Mouse (Mus musculus) granulocyte monocyte progenitor cell, adult 5-6 weeks (primary cell): Measurements from ENCODE around the gene Faap100. TPM values are rescaled to one million over a fixed set of nuclear protein-coding genes. Genes with fewer than 3 reads are reported as not detected.

Experiments used
- ATAC-seq: replicated peaks from 2 replicates; pipeline ENCODE4 v1.8.0; 2016; ENCODE audit warnings: mild to moderate bottlenecking, moderate TSS enrichment, inconsistent platforms; ENCODE audit not compliant: poor library complexity, severe bottlenecking
- total RNA-seq, 2 experiments: library from RNA; stranded (forward) in 1 of 2; stranded (reverse) in 1 of 2; fragments of 200-712, 200-1000 nt in 1 of 2; fragments of >200 nt in 1 of 2; fragmentation: Nextera tagmentation in 1 of 2; gene quantifications; 2 replicates each; pipeline ENCODE4 v1.2.3; 2014 to 2017

Gene Faap100
- total RNA-seq, 2 experiments from 2014 or later: 8.3 to 12.9 TPM

DNA sequence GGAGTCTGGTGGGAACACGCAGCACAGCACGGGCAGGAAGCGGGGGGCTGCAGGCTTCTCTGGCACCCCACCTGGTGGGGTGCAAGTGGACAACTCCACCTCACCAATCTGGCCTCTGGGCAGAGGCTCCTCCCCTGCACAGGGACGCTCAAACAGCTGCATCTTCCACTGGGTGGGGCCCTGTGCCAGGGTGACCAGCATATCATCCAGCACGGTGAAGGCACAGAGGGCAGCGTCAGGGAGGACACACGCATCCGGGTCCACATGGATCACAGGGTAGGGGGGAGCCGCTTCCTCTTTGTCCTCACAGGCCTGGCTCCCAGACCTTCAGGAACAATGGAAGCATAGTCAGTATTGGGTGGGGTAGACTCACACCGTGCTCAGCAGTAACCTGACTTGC is 1.2 kb downstream of the Faap100 start:
- ATAC-seq: peak; percentile 13; the same call in 1 of the 2 replicates

DNA sequence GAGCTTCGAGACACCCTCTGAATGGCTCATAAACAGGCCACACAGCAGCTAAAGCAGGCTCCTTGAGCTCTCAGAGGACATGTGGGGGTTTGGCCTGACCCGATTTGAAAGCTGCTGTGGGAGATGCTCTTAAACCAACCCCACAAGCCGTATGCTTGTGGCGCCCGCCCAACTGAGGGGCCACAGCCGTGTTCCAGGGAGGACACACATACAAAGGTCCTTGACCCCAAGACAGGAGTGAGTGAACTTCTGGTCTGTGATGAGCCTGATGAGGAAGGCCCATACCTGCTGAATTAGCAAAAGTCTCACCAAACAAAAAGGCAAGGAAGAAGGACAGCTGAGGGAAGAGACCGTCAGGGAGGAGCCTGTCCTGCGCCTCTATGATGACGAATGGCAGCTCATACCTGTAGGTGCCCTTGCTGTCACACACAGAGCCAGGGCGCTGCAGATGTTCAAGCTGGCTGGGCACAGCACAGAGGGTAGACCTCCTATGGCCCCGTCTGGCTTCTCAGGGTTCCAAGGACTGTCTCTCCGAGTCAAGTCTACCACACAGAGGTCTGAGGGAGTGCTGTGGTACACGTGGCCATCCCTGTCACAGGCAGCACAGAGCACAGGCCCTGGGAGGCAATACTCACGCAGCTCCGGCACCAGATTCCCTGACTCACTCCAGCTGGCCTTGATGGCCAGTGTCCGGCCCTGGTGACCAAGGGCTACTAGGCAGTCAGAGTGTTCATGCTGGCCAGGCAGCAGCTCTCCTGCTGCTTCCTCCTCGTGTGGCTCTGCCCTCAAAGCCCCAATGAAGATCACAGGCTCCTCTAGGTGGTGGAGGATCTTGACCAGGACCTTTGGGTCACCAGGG is 2.0 kb downstream of the Faap100 start:
- ATAC-seq: no peak

DNA sequence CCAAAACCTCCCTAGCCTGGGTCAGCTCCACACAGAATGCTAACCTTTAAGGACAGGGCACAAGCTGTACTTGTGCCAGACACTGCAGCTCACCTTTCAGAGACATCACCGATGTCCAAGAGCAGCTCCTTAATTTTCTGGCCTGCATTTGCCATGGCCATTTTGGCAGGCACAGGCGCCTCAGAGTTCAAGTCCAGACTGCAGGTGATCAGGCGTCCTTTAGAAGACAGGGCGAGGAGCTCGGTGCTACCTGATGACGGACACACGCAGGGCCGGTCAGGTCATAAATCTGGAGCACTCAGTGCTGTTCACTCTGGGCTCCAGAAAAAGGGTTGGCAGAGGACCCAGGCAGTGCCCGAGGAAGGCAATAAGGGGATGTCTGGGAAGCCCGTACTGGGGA is 3.2 kb downstream of the Faap100 start:
- ATAC-seq: no peak

DNA sequence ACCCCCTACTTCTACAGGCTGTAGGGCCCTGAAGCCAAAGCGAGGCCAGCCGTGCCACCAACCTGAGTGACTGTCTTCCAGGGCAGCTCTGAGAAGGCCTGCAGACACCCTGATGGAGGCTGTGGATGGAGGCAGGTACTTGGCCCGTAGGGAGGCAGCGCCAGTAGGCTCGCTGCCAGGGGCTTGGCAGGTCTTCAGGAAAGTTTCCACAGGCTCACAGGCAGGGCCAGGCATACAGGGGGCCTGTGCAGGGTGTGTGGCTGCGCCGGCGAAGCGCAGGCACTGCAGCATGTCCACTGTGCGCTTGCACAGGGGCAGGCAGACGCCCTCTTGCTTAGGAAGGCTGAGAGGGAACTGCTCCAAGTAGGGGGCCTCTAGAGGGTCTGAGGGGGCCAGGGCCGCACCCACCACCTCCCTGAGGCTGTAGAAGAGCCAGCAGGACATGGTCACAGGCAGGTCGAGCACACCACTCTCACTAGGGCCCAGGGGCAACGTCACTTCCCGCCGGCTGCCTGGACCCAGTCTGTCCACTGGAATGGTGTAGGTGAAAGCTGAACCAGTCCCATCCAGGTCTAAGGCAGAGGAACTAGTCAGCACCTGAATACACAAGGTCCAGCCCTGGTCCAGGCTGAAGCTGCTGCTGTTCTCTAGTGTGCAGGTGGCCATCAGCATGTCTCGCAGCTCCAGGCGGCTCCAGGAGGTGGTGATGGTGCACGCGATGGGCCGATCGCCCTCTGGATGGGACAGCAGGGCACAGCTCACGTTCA is 4.6 kb downstream of the Faap100 start:
- no peak for ATAC-seq

DNA sequence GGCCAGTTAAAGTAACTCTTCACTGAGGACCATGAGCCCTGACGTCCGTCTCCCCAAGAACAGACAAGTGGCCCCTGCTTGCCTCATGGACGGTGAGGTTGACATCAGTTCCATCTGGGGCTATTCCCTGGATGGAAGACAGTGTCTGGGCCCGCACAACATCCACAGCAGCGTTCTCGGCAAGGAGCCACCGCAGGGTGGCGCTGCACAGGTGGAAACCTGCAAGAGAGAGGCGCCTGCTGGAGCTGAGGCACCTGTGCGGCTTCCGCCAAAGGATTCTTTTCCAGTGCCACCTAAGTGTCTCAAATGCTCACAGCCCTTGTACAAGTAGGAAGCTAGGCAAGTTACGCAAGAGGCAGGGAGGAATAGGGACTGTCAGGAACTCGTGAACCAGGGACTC is 5.5 kb downstream of the Faap100 start:
- ATAC-seq: no peak

DNA sequence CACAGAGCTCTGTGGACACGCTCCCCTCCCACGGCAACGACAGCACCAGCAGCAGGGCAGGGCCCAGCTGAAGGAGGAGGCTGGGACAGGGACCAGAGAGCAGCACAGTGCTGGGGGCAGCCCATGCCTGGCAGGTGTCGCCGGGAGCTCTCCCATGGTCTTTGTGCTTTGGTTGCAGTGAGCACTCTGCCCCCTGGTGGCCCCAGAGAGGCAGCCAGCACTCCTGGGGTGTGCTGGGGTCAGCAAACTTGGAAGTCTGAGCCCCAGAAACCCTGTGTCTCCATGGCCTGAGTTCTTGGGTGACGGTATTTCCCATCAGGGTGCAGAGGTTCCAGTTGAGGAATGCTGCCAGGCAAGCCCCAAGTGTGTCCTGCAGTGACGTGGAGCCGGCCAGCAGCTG is 8.9 kb downstream of the Faap100 start:
- ATAC-seq: peak; percentile 66

DNA sequence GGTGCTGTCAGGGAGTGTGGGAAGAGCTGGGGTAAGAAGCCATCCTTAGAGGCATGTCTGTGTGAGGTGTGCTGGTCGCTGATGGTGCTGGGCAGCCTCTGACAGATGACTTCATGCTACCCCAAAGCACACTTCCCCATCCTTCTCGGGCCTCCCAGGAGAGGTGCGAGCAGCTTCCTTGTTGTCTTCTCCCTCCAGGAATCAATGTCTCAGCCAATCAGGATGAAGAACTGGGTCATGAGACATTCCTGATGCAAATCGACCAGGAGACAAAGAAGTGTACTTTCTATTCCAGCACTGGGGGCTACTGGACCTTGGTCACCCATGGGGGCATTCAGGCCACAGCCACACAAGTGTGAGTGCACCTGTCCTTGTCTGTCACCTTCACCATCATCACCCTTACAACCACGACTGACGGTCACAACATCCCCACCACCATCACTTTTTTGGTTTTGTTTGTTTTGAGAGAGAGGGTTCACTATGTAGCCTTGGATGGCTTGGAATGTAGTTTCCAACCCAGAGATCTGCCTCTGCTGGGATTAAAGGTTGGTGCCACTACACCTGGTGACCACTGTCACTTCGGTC is 12.0 kb downstream of the Faap100 start:
- no peak for ATAC-seq

DNA sequence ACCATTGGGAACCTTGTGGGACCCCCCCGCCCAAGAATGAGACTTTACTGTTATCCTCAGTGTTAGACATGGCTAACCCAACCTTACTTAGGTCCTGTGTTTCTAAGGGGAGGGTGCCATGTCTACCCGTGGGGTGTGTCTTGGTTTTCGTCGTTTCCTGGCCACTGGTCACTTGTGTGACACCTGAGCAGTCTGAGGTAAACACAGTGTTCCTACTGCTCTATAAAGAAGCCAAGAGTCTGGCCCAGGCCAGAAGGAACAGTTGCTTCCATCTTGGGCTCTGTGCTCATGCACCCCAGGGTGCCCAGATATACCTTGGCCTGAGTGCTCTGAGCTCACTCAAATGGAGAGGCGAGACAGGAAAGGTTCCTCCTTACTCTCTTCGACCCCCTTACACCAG is 15.7 kb downstream of the Faap100 start:
- ATAC-seq: no peak

DNA sequence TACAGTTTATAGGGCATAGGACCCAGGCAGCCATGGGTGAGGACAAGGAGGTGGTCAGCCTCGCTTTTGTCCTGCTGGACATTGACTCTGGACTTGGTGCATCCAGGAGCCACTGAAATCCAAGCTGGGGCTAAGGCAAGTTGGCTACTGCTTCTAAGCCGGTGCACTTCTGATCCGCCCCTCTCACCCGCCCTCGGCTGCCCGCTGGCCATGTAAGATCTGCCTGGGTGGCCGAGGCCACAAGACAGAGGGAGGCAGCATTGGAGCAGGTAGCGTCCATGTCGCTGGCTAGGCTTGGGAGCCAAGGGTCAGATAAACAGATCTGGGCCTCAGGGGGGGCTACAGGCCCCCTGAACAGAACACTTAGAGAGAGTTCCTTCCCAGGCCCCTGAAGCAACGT is 17.3 kb downstream of the Faap100 start, which contains the start of gene Fscn2:
Gene Fscn2, plus strand, starts transcription at position 240 of the 400 bp plus-strand sequence.
- no peak for ATAC-seq

DNA sequence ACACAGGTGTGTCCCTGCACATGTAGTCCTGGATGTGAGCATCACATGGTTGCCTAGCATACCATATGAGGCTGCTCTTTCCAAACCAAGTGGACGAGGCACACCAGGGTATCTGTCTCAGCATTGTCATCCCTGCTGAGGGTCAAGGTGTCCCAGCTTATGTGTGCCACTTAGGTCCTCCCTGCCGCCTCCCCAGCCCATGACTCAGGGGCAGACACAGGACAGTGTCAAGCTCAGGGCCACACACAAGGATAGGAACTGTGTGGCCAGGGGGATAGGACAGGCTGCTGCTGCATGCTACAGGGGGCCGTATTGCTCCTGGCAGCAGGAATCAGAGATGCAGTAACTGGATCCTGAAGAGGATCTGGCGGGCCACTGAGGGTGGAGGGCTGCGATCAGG is 17.8 kb downstream of the Faap100 start:
- no peak for ATAC-seq

DNA sequence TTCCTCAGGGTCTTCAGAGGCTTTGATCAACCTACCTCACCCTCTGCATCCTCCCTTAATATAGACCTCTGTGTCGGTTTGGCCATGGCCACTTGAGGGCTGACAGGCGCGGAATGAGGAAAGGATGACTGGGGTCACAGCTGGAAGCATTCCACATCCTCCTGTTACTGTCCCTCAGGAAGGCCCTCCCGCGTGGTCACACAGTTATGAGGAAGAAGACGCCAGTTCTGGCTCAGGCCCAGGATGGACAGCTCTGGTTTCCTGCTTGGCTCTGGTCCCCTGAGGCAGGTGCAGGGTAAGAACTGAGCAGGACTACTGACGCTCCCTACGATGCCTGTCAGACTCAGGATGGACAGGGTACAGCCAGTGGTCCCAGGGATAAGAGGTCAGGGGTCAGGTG is 18.5 kb downstream of the Faap100 start:
- peak; percentile 48 for ATAC-seq

DNA sequence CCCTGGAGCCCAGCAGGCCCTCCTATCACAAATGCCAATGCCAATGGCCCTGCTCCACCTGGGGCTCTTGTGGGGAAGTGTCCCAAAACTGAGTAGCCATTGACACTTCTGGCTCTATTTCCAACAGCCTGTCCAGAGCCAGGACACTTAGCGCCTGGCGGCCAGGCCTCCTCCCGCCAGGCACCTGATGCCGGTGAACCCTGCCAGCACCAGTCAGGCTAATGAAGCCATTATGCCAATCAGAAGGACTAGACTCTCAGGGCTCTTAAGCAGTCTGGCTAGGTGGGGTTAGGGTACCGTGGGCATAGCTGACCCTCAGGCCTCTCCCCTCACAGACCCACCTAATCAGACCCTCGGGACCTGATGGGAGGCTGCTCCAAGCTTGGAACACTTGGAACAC is 19.2 kb downstream of the Faap100 start:
- ATAC-seq: no peak

DNA sequence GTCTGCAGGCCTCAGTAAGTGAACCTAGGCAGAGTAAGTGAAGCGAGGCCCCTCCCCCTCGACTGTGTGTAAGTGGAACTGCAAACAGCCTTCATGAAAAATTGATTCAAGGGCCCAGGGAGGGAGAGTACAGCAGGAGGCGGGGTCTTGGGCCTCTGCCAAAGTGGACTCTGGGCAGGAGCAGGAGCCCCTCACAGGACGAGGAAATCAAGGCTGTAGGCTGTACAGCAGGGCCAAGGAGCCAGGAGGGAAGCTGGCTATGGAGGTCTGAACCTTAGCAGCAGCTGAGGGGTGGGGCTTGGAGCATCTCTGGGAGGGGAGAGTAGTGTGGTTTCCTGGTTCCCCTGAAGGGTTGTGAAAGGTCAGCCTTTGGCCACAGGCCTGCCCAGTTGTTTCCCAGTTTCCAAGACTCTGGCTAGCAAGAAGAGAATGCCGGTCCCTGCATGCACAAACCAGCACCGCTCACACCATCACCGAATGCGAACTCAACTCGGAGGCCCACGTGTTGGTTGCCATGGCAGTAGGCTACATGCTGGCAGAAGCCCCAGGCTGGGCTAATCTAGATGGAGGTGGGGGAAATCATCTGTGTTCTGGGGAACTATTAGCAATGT is 20.7 kb downstream of the Faap100 start:
- peak; percentile 48 for ATAC-seq

DNA sequence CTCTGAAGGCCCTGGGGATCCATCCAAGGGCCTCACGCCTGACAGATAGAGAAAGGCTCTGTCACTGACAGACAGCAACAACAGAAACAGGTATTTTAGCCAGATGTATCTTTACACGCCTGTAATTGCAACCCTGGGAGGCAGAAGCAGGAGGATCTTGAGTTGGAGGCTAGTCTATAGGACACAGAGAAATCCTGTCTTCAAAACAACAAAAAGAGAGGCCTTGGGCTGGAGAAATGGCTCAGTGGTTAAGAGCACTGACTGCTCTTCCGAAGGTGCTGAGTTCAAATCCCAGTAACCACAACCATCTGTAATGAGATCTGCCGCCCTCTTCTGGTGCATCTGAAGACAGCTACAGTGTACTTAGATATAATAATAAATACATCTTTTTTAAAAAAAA is 21.7 kb downstream of the Faap100 start:
- no peak for ATAC-seq

DNA sequence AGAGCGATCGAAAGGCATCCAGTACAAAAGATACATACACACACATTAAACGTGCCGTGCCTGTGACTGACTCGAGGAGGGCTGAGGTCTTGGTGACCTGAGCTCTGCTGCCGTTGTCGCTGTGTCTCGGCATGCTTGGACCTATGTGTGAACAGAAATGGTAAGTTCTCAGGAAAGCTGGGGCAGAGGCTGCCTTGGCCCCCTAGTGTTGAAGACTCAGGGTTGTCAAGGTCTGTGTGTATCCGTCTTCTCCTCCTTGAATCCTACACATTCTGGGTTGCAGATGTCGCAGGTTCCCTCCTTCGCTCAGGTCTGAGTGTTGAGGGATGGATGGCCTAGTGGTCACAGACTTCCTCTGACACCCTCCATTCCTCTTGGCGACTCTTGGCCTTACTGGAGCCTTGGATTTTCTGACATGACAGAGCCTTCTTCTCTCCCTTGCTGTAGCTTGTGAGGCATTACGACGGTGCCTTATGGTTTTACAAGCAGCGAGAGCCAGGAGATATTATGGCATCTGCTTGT is 22.2 kb downstream of the Faap100 start:
- ATAC-seq: no peak

DNA sequence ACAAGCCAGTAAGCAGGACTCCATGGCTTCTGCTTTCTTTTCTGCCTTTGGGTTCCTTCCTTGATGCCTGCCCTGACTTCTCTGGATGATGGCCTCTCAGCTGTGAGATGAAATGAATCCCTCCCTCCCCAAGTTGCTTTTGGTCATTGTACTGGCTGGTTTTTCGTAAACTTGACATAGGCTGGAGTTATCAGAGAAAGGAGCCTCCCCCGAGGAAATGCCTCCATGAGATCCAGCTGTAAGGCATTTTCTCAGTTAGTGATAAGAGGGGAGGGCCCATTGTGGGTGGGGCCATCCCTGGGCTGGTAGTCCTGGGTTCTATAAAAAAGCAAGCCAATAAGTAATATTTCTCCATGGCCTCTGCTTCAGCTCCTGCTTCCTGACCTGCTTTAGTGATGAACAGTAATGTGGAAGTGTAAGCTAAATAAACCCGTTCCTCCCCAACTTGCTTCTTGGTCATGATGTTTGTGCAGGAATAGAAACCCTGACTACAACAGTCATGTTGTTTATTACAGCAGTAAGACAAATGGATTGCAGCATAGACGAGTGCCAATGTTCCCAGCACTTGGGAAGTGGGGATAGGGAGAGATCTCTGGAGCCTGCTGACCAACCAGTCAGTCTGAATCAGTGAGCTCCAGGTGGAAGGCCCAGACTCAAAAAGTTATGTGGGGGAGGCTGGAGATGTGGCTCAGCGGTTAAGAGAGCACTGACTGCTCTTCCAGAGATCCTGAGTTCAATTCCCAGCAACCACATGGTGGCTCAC is 23.1 kb downstream of the Faap100 start:
- no peak for ATAC-seq

DNA sequence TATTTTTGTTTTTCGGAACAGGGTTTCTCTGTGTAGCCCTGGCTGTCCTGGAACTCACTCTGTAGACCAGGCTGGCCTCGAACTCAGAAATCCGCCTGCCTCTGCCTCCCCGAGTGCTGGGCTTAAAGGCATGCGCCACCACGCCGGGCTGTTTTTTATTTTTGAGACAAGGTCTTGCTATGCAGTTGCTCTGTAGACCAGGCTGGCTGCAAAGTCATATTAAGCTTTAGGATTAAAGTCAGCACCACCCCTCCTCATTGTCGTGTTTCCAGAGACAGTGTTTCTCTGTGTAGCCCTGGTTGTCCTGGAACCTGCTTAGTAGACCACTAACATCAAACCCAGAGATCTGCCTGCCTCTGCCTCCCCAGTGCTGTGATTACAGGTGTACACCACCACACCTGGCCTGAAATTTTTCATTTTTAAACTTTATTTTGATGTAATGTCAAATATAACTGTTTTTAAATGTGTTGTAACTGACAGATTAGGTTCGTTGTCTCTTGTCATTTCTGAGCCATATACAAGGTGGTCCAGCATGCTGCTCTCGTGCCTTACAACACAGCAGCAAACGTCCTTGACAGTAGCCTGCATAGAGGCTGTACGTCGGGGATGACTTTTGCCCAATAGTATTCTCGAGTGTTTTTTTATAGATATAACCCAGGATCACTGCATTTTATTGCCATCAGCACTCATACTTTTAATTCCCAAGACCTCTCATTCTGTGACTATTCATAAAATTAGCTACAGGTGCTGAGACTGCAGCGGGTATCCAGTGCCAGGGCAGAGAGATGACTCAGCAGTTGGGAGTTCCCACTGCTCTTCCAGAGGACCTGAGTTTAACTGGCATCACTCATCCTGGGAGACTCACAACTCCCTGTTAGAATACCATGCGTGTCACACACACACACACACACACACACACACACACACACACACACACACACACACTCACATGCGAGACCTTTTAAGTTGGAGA is 24.0 kb downstream of the Faap100 start:
- no peak for ATAC-seq

DNA sequence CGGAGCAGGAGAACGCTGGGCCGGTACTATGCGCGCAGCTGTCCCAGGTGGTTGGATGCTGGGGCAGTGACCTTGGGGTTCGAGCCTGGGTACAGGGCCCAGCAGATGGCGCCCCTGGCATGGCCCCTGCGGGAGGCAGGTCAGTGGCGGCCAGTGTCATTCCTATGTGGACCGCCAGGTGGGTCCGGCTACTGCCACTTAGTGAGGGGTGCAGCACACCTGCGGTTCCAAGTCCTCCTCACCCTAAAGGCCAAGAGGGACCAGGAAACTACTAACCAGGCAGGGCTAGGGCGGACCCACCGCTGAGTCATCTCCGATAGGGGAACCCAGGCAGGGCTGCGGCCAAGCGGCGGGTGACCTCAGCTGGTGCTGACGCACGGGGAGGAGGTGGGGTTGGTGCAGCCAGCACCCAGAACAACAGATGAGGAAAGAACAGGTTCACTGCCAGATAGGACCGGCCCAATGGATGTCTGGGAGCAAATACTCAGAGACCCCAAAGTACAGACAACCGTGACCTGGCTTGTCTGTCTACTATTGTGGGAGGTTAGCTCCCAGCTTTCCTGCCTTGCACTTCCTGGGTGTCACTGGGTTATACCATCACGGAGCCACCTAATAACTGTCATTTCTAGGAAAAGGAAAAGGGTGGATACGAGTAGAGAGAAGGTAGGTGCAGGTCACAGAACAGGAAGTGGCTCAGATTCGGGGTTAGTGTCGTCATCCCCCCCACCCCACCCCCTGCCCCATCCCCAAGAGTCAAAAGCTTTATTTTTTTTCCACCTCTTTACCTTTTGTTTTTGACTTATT is 24.9 kb downstream of the Faap100 start:
- peak; percentile 74 for ATAC-seq
